Mouse (Mus musculus): ENCODE results near the gene Ror1. TPM values are rescaled to one million over a fixed set of nuclear protein-coding genes. Genes with fewer than 3 reads are reported as not detected.

Ror1 gene
- total and polyA plus RNA-seq, 2 experiments from 2014 or later: 10.3 to 17.5 TPM

- no peak overlapping the region for H3K9ac ChIP-seq (replicated peaks; ENCODE audit: low read depth, low read length)
- no peak for DNase-seq (ENCODE audit: low spot score)
- H3K27me3 ChIP-seq (ENCODE audit: control insufficient read depth, insufficient read depth, low read length): no peaks in the 10 kb centered on the region
- peaks cover 25% of the 10 kb centered on the region for H3K4me1 ChIP-seq (ENCODE audit: control insufficient read depth, insufficient read depth)
- no peaks in the 10 kb centered on the region for H3K9me3 ChIP-seq (replicated peaks; ENCODE audit: control insufficient read depth, low read length)
- TF ChIP-seq EP300 (IDR thresholded peaks at IDR 0.05; ENCODE audit: low read depth) (no peak), CTCF (IDR thresholded peaks at IDR 0.05; ENCODE audit: low read depth) (no peak)
- 72% methylated on average over 7 of the region's 7 CpGs for WGBS
- H3K36me3 ChIP-seq (replicated peaks; ENCODE audit: control insufficient read depth, insufficient read depth, low read length): no peaks in the 10 kb centered on the region
- no peak overlapping the region for H3K27ac ChIP-seq (ENCODE audit: low read depth)
- no peak overlapping the region for H3K4me2 ChIP-seq (ENCODE audit: low read depth, low read length)
- ATAC-seq (ENCODE audit: insufficient read depth, low read depth): no peak
- H3K4me3 ChIP-seq (ENCODE audit: low read depth, low read length): no peak overlapping the region
Measured at GRCm38 (mm10) chr4:100350106-100350795, 254.7 kb downstream of the Ror1 start.

GRCm38 (mm10) chr4:100351797-100352290 lies 256.3 kb downstream of the Ror1 start:
- DNase-seq (ENCODE audit: low spot score): no peak
- no peaks in the 10 kb centered on the region for H3K27me3 ChIP-seq (ENCODE audit: control insufficient read depth, insufficient read depth, low read length)
- no peak overlapping the region for H3K9ac ChIP-seq (replicated peaks; ENCODE audit: low read depth, low read length)
- H3K9me3 ChIP-seq (replicated peaks; ENCODE audit: control insufficient read depth, low read length): no peaks in the 10 kb centered on the region
- no peaks in the 10 kb centered on the region for H3K36me3 ChIP-seq (replicated peaks; ENCODE audit: control insufficient read depth, insufficient read depth, low read length)
- no peak overlapping the region for H3K27ac ChIP-seq (ENCODE audit: low read depth)
- no peak overlapping the region for H3K4me2 ChIP-seq (ENCODE audit: low read depth, low read length)
- peaks cover 25% of the 10 kb centered on the region for H3K4me1 ChIP-seq (ENCODE audit: control insufficient read depth, insufficient read depth)
- no peak overlapping the region for H3K4me3 ChIP-seq (ENCODE audit: low read depth, low read length)
- no peak for ATAC-seq (ENCODE audit: insufficient read depth, low read depth)
- TF ChIP-seq CTCF (IDR thresholded peaks at IDR 0.05; ENCODE audit: low read depth): no peak
- no peak for TF ChIP-seq EP300 (IDR thresholded peaks at IDR 0.05; ENCODE audit: low read depth)

GRCm38 (mm10) chr4:100355566-100355965 lies 260.0 kb downstream of the Ror1 start:
- TF ChIP-seq CTCF (IDR thresholded peaks at IDR 0.05; ENCODE audit: low read depth): no peak
- no peak for TF ChIP-seq EP300 (IDR thresholded peaks at IDR 0.05; ENCODE audit: low read depth)
- ATAC-seq (ENCODE audit: insufficient read depth, low read depth) (no peak), DNase-seq (ENCODE audit: low spot score) (no peak)
- WGBS: 70% methylated on average over 5 of the region's 5 CpGs
- Histone ChIP-seq H3K9me3 (replicated peaks; ENCODE audit: control insufficient read depth, low read length) (no peaks in the 10 kb centered on the region), H3K27me3 (ENCODE audit: control insufficient read depth, insufficient read depth, low read length) (no peaks in the 10 kb centered on the region), H3K27ac (ENCODE audit: low read depth) (no peak overlapping the region), H3K4me3 (ENCODE audit: low read depth, low read length) (no peak overlapping the region), H3K4me1 (ENCODE audit: control insufficient read depth, insufficient read depth) (peaks cover 14% of the 10 kb centered on the region), H3K9ac (replicated peaks; ENCODE audit: low read depth, low read length) (no peak overlapping the region), H3K4me2 (ENCODE audit: low read depth, low read length) (no peak overlapping the region), H3K36me3 (replicated peaks; ENCODE audit: control insufficient read depth, insufficient read depth, low read length) (no peaks in the 10 kb centered on the region)

- Histone ChIP-seq H3K9ac (replicated peaks; ENCODE audit: low read depth, low read length) (no peak overlapping the region), H3K27me3 (ENCODE audit: control insufficient read depth, insufficient read depth, low read length) (no peaks in the 10 kb centered on the region), H3K27ac (ENCODE audit: low read depth) (0 out of 2 replicates have a peak overlapping the region, but pooled peaks have one; percentile 26), H3K4me1 (ENCODE audit: control insufficient read depth, insufficient read depth) (peaks cover 17% of the 10 kb centered on the region), H3K4me3 (ENCODE audit: low read depth, low read length) (no peak overlapping the region), H3K4me2 (ENCODE audit: low read depth, low read length) (no peak overlapping the region), H3K36me3 (replicated peaks; ENCODE audit: control insufficient read depth, insufficient read depth, low read length) (no peaks in the 10 kb centered on the region), H3K9me3 (replicated peaks; ENCODE audit: control insufficient read depth, low read length) (no peaks in the 10 kb centered on the region)
- no peak for ATAC-seq (ENCODE audit: insufficient read depth, low read depth)
- no peak for DNase-seq (ENCODE audit: low spot score)
- WGBS: 49% methylated on average over 4 of the region's 4 CpGs
- TF ChIP-seq EP300 (IDR thresholded peaks at IDR 0.05; ENCODE audit: low read depth) (no peak), CTCF (IDR thresholded peaks at IDR 0.05; ENCODE audit: low read depth) (peak; percentile 35)
Measured at GRCm38 (mm10) chr4:100357881-100358589, 262.4 kb downstream of the Ror1 start.

- no peak overlapping the region for H3K9ac ChIP-seq (replicated peaks; ENCODE audit: low read depth, low read length)
- WGBS: 85% methylated on average over 7 of the region's 7 CpGs
- no peak overlapping the region for H3K27ac ChIP-seq (ENCODE audit: low read depth)
- TF ChIP-seq CTCF (IDR thresholded peaks at IDR 0.05; ENCODE audit: low read depth): no peak
- TF ChIP-seq EP300 (IDR thresholded peaks at IDR 0.05; ENCODE audit: low read depth): no peak
- no peak for ATAC-seq (ENCODE audit: insufficient read depth, low read depth)
- DNase-seq (ENCODE audit: low spot score): no peak
- no peak overlapping the region for H3K4me3 ChIP-seq (ENCODE audit: low read depth, low read length)
- H3K27me3 ChIP-seq (ENCODE audit: control insufficient read depth, insufficient read depth, low read length): no peaks in the 10 kb centered on the region
- peaks cover 16% of the 10 kb centered on the region for H3K4me1 ChIP-seq (ENCODE audit: control insufficient read depth, insufficient read depth)
- no peak overlapping the region for H3K4me2 ChIP-seq (ENCODE audit: low read depth, low read length)
- H3K36me3 ChIP-seq (replicated peaks; ENCODE audit: control insufficient read depth, insufficient read depth, low read length): no peaks in the 10 kb centered on the region
- H3K9me3 ChIP-seq (replicated peaks; ENCODE audit: control insufficient read depth, low read length): no peaks in the 10 kb centered on the region; the same call in 1 of the 2 replicates
Measured at GRCm38 (mm10) chr4:100363666-100364065, 268.1 kb downstream of the Ror1 start.
